Mouse (Mus musculus) kidney, adult 2 months (tissue): ENCODE results near the gene Gls. TPM values are rescaled to one million over a fixed set of nuclear protein-coding genes. Genes with fewer than 3 reads are reported as not detected.

ENCODE experiments used
- DNase-seq: peaks from one replicate; pipeline ENCODE4 v3.0.0; 2021
- H3K27ac ChIP-seq: fragments of 200-500 bp; 2 replicates; pipeline ENCODE4 v1.5.1; 2012; ENCODE audit warnings: low read depth, low read length, control low read depth, inconsistent platforms; ENCODE audit not compliant: insufficient read depth
- H3K27me3 ChIP-seq: fragments of 200-500 bp; replicated peaks from 2 replicates; pipeline ENCODE4 v1.6.1; 2012; ENCODE audit warnings: mild to moderate bottlenecking, moderate library complexity, low read length, inconsistent platforms; ENCODE audit not compliant: control insufficient read depth, insufficient read depth
- H3K36me3 ChIP-seq: fragments of 200-500 bp; 2 replicates; pipeline ENCODE4 v1.6.1; 2012; ENCODE audit warnings: mild to moderate bottlenecking, moderate library complexity, low read length, inconsistent platforms; ENCODE audit not compliant: control insufficient read depth, insufficient read depth
- H3K4me1 ChIP-seq: fragments of 200-500 bp; 2 replicates; pipeline ENCODE4 v1.6.1; 2011; ENCODE audit warnings: low read length; ENCODE audit not compliant: control insufficient read depth, insufficient read depth
- H3K4me3 ChIP-seq: fragments of 200-500 bp; 2 replicates; pipeline ENCODE4 v1.5.1; 2011; ENCODE audit warnings: mild to moderate bottlenecking, low read depth, low read length, control low read depth; ENCODE audit not compliant: insufficient read depth
- CTCF ChIP-seq: fragments of 200-500 bp; conservative IDR thresholded peaks from 2 replicates; pipeline ENCODE4 v1.5.1; 2011; ENCODE audit warnings: low read depth, mild to moderate bottlenecking, control low read depth, low read length, moderate library complexity, mixed read lengths; ENCODE audit not compliant: insufficient read depth, insufficient read length
- POLR2A ChIP-seq: fragments of 200-500 bp; IDR thresholded peaks from one replicate; pipeline ENCODE4 v1.6.1; 2011; ENCODE audit warnings: low read depth, low read length, control low read depth
- WGBS: fragments of 180-500 bp; shearing (Covaris S2); methylation state at CpG from one replicate; pipeline ENCODE4 v1.1.7; 2018; 5-methylcytosine and 5-hydroxymethylcytosine counted together
- polyA plus RNA-seq: library from polyadenylated mRNA; depleted of rRNA; stranded (reverse); fragments of >200 nt; gene quantifications from 2 replicates; pipeline ENCODE4 v1.2.3, GENCODE M21; 2012

The Gls gene
- polyA plus RNA-seq, 1 experiment: 62.9 TPM

DNA sequence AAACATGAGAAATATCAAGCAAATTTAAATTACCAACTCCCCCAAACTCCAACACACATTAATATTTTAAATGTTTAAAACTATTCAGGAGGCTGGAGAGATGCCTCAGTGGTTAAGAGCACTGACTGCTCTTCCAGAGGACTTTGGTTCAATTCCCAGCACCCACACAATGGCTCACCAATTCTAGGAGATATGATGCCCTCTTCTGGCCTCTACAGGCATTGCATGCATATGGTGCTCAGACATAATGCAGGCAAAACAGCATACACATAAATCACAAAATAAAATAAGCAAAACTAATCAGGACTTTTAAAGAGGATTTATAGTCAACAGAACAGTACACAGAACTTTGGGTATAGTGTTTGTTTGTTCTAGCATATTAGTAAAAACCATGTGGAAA lies 16.3 kb downstream of the Gls start:
- DNase-seq: no peak
- peaks cover under 1% of the 10 kb centered on the region; the same call in 1 of the 2 replicates for H3K36me3 ChIP-seq
- TF ChIP-seq POLR2A: no peak
- no peak for TF ChIP-seq CTCF
- no peak overlapping the region for H3K27ac ChIP-seq
- no peaks in the 10 kb centered on the region for H3K4me1 ChIP-seq
- no peak overlapping the region for H3K4me3 ChIP-seq
- H3K27me3 ChIP-seq: no peaks in the 10 kb centered on the region

DNA sequence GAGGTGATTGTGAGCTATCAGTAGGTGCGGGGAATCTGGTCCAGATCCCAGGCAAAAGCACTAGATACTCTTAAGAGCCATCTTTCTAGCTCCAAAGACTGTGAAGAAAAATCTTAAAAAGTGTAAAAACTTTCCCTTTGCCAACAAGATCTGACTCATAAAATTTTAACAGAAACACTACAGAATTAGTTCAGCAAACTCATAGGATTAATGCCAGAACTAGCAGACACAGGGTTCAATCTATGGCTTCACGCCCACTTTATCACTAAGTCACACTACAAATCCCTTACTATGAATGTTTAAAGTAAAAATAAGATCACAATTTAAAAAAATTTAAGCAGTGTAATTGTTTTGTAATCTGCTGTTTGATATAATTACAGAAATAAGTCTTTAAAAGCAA lies 50.0 kb downstream of the Gls start:
- 92% methylated on average over 2 of the region's 2 CpGs for WGBS
- Histone ChIP-seq H3K4me1 (no peaks in the 10 kb centered on the region), H3K27ac (no peak overlapping the region), H3K36me3 (peaks cover 2% of the 10 kb centered on the region; the same call in 1 of the 2 replicates), H3K4me3 (no peak overlapping the region), H3K27me3 (no peaks in the 10 kb centered on the region)
- no peak for TF ChIP-seq POLR2A
- no peak for TF ChIP-seq CTCF
- DNase-seq: no peak

GRCm38 (mm10) chr1:52181994-52182393 lies 51.0 kb downstream of the Gls start:
- TF ChIP-seq POLR2A (no peak), CTCF (no peak)
- no peak overlapping the region for H3K27ac ChIP-seq
- no peak overlapping the region for H3K4me3 ChIP-seq
- no peaks in the 10 kb centered on the region for H3K27me3 ChIP-seq
- peaks cover under 1% of the 10 kb centered on the region; the same call in 1 of the 2 replicates for H3K4me1 ChIP-seq
- H3K36me3 ChIP-seq: no peaks in the 10 kb centered on the region
- no peak for DNase-seq

DNA sequence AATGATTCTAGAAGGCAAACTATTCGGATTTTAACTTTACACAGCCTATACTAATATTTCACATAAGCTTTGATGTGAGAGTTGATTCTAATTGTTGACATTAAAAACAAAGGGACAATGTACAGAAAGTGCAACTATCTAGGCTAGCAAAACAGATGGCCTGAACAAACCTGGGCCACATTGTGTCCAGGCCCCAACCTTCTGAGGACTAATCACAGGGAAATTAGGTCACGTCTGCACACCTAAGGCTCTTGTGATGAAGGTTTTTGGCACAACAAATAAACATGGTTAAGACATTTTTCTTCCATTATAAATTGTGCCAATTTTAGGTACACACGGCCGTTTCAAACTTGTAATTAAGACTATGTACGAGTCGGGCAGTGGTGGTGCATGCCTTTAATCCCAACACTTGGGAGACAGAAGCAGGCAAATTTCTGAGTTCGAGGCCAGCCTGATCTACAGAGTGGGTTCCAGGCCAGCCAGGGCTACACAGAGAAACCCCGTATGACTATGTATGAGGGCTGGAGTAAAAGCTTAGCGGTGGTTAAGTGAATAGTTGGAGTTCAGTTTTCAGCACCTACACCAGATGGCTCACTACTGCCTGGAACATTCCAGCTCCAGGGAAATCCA lies 53.0 kb downstream of the Gls start:
- no peak overlapping the region for H3K4me3 ChIP-seq
- no peak for DNase-seq
- H3K27me3 ChIP-seq: no peaks in the 10 kb centered on the region
- no peaks in the 10 kb centered on the region for H3K36me3 ChIP-seq
- H3K4me1 ChIP-seq: peaks cover 4% of the 10 kb centered on the region; the same call in 1 of the 2 replicates
- no peak for TF ChIP-seq CTCF
- TF ChIP-seq POLR2A: no peak
- WGBS: 92% methylated on average over 9 of the region's 9 CpGs
- no peak overlapping the region for H3K27ac ChIP-seq

- Histone ChIP-seq H3K4me3 (no peak overlapping the region), H3K4me1 (peaks cover 4% of the 10 kb centered on the region; the same call in 1 of the 2 replicates), H3K27ac (no peak overlapping the region), H3K27me3 (no peaks in the 10 kb centered on the region), H3K36me3 (no peaks in the 10 kb centered on the region)
- 51% methylated on average over 2 of the region's 2 CpGs for WGBS
- peak; percentile 79 for DNase-seq
- no peak for TF ChIP-seq POLR2A
- no peak for TF ChIP-seq CTCF
Measured at GRCm38 (mm10) chr1:52176999-52177398, 56.0 kb downstream of the Gls start.

- TF ChIP-seq POLR2A (no peak), CTCF (no peak)
- WGBS: 70% methylated on average over 3 of the region's 3 CpGs
- Histone ChIP-seq H3K4me1 (peaks cover 11% of the 10 kb centered on the region; the same call in 1 of the 2 replicates), H3K36me3 (no peaks in the 10 kb centered on the region), H3K27me3 (no peaks in the 10 kb centered on the region), H3K4me3 (no peak overlapping the region), H3K27ac (no peak overlapping the region)
- no peak for DNase-seq
Measured at GRCm38 (mm10) chr1:52175983-52176382, 57.0 kb downstream of the Gls start.

DNA sequence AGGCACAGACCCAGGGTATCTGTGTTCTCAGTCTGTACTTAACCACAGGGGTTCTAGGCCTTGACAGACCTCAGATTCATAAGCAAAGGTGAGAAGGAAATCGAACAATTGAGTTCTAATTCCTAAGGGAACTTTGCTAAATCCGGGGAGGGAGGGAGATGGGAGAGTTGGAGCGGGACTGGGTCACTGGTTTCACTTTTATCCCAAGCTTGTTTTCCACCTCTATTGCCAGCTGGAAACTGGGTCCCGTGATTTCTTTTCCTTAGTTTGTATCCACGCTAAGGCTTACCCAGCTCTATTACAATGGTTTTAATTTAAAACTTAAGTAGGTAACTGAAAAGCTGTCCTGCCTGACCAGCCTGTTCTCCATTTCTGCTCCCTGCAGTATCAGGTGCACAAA lies 57.7 kb downstream of the Gls start:
- 53% methylated on average over 5 of the region's 5 CpGs for WGBS
- H3K27ac ChIP-seq: no peak overlapping the region
- no peaks in the 10 kb centered on the region for H3K36me3 ChIP-seq
- DNase-seq: no peak
- peaks cover 11% of the 10 kb centered on the region; the same call in 1 of the 2 replicates for H3K4me1 ChIP-seq
- no peak overlapping the region for H3K4me3 ChIP-seq
- no peaks in the 10 kb centered on the region for H3K27me3 ChIP-seq
- no peak for TF ChIP-seq CTCF
- no peak for TF ChIP-seq POLR2A
